Mouse (Mus musculus) MEL (cell line): Measurements from ENCODE around the gene Sec1. TPM values are rescaled to one million over a fixed set of nuclear protein-coding genes. Genes with fewer than 3 reads are reported as not detected.

Experiments used
- DNase-seq: peaks from one replicate; pipeline ENCODE4 v3.0.0; 2011; ENCODE audit warnings: low read depth, low spot score
- H3K27ac ChIP-seq: 2 replicates; pipeline ENCODE4 v1.5.1; 2012; ENCODE audit warnings: low read depth, mild to moderate bottlenecking, control low read depth, low read length, moderate library complexity; ENCODE audit not compliant: control insufficient read depth
- H3K27me3 ChIP-seq, 2 experiments: fragments of 150-350 bp in 1 of 2; sonication (generic) in 1 of 2; 2 replicates each; pipeline ENCODE4 v1.6.1; 2012; ENCODE audit warnings: low read length in 2 of 2, mild to moderate bottlenecking in 2 of 2, improper control_type of control experiment in 1 of 2, moderate library complexity in 1 of 2; ENCODE audit not compliant: insufficient read depth in 2 of 2, control insufficient read depth in 1 of 2
- H3K36me3 ChIP-seq, 2 experiments: 2 replicates each; pipeline ENCODE4 v1.6.1; 2012 to 2014; ENCODE audit warnings: low read length in 2 of 2, improper control_type of control experiment in 1 of 2, inconsistent platforms in 1 of 2, mild to moderate bottlenecking in 1 of 2; ENCODE audit not compliant: insufficient read depth in 2 of 2, control insufficient read depth in 1 of 2
- H3K4me1 ChIP-seq, 2 experiments: fragments of 150-350 bp in 1 of 2; sonication (generic) in 1 of 2; 2 replicates each; pipeline ENCODE4 v1.6.1; 2012; ENCODE audit warnings: low read length in 2 of 2, improper control_type of control experiment in 1 of 2, mild to moderate bottlenecking in 1 of 2; ENCODE audit not compliant: insufficient read depth in 2 of 2, control insufficient read depth in 1 of 2
- H3K4me3 ChIP-seq, 2 experiments: fragments of 150-350 bp in 1 of 2; sonication (generic) in 1 of 2; 2 replicates each; pipeline ENCODE4 v1.5.1; 2012; ENCODE audit warnings: low read depth in 2 of 2, low read length in 2 of 2, mild to moderate bottlenecking in 2 of 2, moderate library complexity in 2 of 2, control low read depth in 1 of 2, improper control_type of control experiment in 1 of 2; ENCODE audit not compliant: control insufficient read depth in 1 of 2, insufficient read depth in 1 of 2
- H3K79me2 ChIP-seq: 2 replicates; pipeline ENCODE4 v1.6.1; 2012; ENCODE audit warnings: mild to moderate bottlenecking, low read length, moderate library complexity; ENCODE audit not compliant: control insufficient read depth, poor library complexity, insufficient read depth
- H3K9ac ChIP-seq: 2 replicates; pipeline ENCODE4 v1.6.1; 2012; ENCODE audit warnings: low read depth, mild to moderate bottlenecking, control low read depth, low read length, moderate library complexity; ENCODE audit not compliant: control insufficient read depth, poor library complexity, severe bottlenecking
- H3K9me3 ChIP-seq: fragments of 150-350 bp; sonication (generic); replicated peaks from 2 replicates; pipeline ENCODE4 v1.6.1; 2012; ENCODE audit warnings: mild to moderate bottlenecking, low read length, improper control_type of control experiment, moderate library complexity; ENCODE audit not compliant: insufficient read depth
- CHD1 ChIP-seq: IDR thresholded peaks from 2 replicates; pipeline ENCODE4 v1.6.1; 2012; ENCODE audit warnings: low read depth, mild to moderate bottlenecking, inconsistent platforms, low read length, improper control_type of control experiment
- ETS1 ChIP-seq: IDR thresholded peaks from 2 replicates; pipeline ENCODE4 v1.6.1; 2012; ENCODE audit warnings: low read depth, mild to moderate bottlenecking, inconsistent platforms, low read length, improper control_type of control experiment, moderate library complexity
- GABPA ChIP-seq: IDR thresholded peaks from 2 replicates; pipeline ENCODE4 v1.6.1; 2012; ENCODE audit warnings: low read depth, mild to moderate bottlenecking, inconsistent platforms, low read length, improper control_type of control experiment, moderate library complexity
- GATA1 ChIP-seq: IDR thresholded peaks from 2 replicates; pipeline ENCODE4 v1.6.1; 2011; ENCODE audit warnings: low read depth, low read length, improper control_type of control experiment
- MAFK ChIP-seq: IDR thresholded peaks from 2 replicates; pipeline ENCODE4 v1.6.1; 2011; ENCODE audit warnings: low read depth, mild to moderate bottlenecking, low read length, improper control_type of control experiment, borderline replicate concordance
- MAX ChIP-seq: IDR thresholded peaks from 2 replicates; pipeline ENCODE4 v1.6.1; 2011; ENCODE audit warnings: low read length, improper control_type of control experiment
- MAZ ChIP-seq: IDR thresholded peaks from 2 replicates; pipeline ENCODE4 v1.6.1; 2012; ENCODE audit warnings: low read depth, mild to moderate bottlenecking, inconsistent platforms, low read length, improper control_type of control experiment
- POLR2A ChIP-seq, 2 experiments: IDR thresholded peaks; 2 replicates each; pipeline ENCODE4 v1.6.1; 2011 to 2012; ENCODE audit warnings: low read length in 2 of 2, mild to moderate bottlenecking in 2 of 2, control low read depth in 1 of 2, improper control_type of control experiment in 1 of 2, low read depth in 1 of 2, moderate library complexity in 1 of 2; ENCODE audit not compliant: control insufficient read depth in 1 of 2, insufficient read depth in 1 of 2, poor library complexity in 1 of 2
- POLR2AphosphoS2 ChIP-seq: IDR thresholded peaks from 2 replicates; pipeline ENCODE4 v1.6.1; 2011; ENCODE audit warnings: low read length, improper control_type of control experiment
- POLR2AphosphoS5 ChIP-seq: IDR thresholded peaks from 2 replicates; pipeline ENCODE4 v1.6.1; 2012; ENCODE audit warnings: low read depth, borderline replicate concordance, mild to moderate bottlenecking, inconsistent platforms, low read length, moderate library complexity, mixed read lengths
- RAD21 ChIP-seq: IDR thresholded peaks from 2 replicates; pipeline ENCODE4 v1.6.1; 2011; ENCODE audit warnings: mild to moderate bottlenecking, low read depth, low read length, improper control_type of control experiment
- TAL1 ChIP-seq: IDR thresholded peaks from 2 replicates; pipeline ENCODE4 v1.6.1; 2012; ENCODE audit warnings: mild to moderate bottlenecking, inconsistent platforms, low read length, moderate library complexity, mixed read lengths
- TBP ChIP-seq: IDR thresholded peaks from 2 replicates; pipeline ENCODE4 v1.8.0; 2011; ENCODE audit warnings: low read depth, low read length, improper control_type of control experiment
- TCF12 ChIP-seq: IDR thresholded peaks from 2 replicates; pipeline ENCODE4 v1.6.1; 2014; ENCODE audit warnings: low read depth, mild to moderate bottlenecking, inconsistent platforms, low read length, improper control_type of control experiment, moderate library complexity
- USF2 ChIP-seq, 2 experiments: IDR thresholded peaks; 2 replicates each; pipeline ENCODE4 v1.6.1; 2011 to 2012; ENCODE audit warnings: improper control_type of control experiment in 2 of 2, low read length in 2 of 2, borderline replicate concordance in 1 of 2, inconsistent platforms in 1 of 2, low read depth in 1 of 2, mild to moderate bottlenecking in 1 of 2; ENCODE audit not compliant: insufficient read depth in 1 of 2
- ZKSCAN1 ChIP-seq: IDR thresholded peaks from 2 replicates; pipeline ENCODE4 v1.6.1; 2012; ENCODE audit warnings: low read depth, mild to moderate bottlenecking, inconsistent platforms, low read length, improper control_type of control experiment, moderate library complexity
- ZMIZ1 ChIP-seq: IDR thresholded peaks from 2 replicates; pipeline ENCODE4 v1.6.1; 2012; ENCODE audit warnings: low read depth, mild to moderate bottlenecking, inconsistent platforms, low read length, improper control_type of control experiment, moderate library complexity
- ZNF384 ChIP-seq: IDR thresholded peaks from 2 replicates; pipeline ENCODE4 v1.6.1; 2012; ENCODE audit warnings: low read depth, mild to moderate bottlenecking, inconsistent platforms, low read length, improper control_type of control experiment
- polyA plus RNA-seq, 2 experiments: library from polyadenylated mRNA; stranded (reverse) in 1 of 2; unstranded in 1 of 2; fragments of >175 nt in 1 of 2; fragments of >200 nt in 1 of 2; gene quantifications; 2 replicates each; pipeline versions ENCODE4 v1.2.1 to v1.2.4; 2012; ENCODE audit warnings: low replicate concordance in 2 of 2, low read depth in 1 of 2; ENCODE audit not compliant: insufficient read length in 2 of 2, insufficient read depth in 1 of 2, missing spikeins in 1 of 2
- total RNA-seq: library from RNA; depleted of rRNA; stranded (reverse); fragments of 300-350 nt; gene quantifications from 2 replicates; pipeline ENCODE4 v1.2.3, GENCODE M21; 2012

Sec1 gene
- total and polyA plus RNA-seq, 3 experiments: not detected

GRCm38 (mm10) chr7:45711316-45712021 lies 17.3 kb upstream of the Sec1 start:
- Histone ChIP-seq H3K4me1 (peaks cover 0 to 17% of the 10 kb centered on the region in 2 experiments; a peak in 2 of 4 replicates), H3K9me3 (no peaks in the 10 kb centered on the region), H3K27ac (no peak overlapping the region), H3K27me3 (no peaks in the 10 kb centered on the region), H3K79me2 (peaks cover 19% of the 10 kb centered on the region), H3K4me3 (no peak overlapping the region), H3K36me3 (peaks cover 0 to 5% of the 10 kb centered on the region in 2 experiments; a peak in 2 of 4 replicates), H3K9ac (no peak overlapping the region)
- no peak for DNase-seq
- TF ChIP-seq CHD1 (no peak), MAFK (no peak), RAD21 (no peak), ZMIZ1 (no peak), ZNF384 (no peak)

GRCm38 (mm10) chr7:45710477-45711191 lies 16.4 kb upstream of the Sec1 start:
- TF ChIP-seq RAD21 (no peak), USF2 (IDR thresholded peaks at IDR 0.05; ENCODE audit: borderline replicate concordance in 1 of 2, insufficient read depth in 1 of 2, low read depth in 1 of 2, low read length in 2 of 2) (no peak), ZKSCAN1 (no peak), MAFK (no peak), POLR2AphosphoS5 (peak; percentile 42; the same call in 1 of the 2 replicates), MAZ (no peak), ETS1 (no peak), POLR2AphosphoS2 (0 out of 2 replicates have a peak, but pooled peaks have one; percentile 15), MAX (no peak), ZNF384 (no peak), GATA1 (no peak), TBP (no peak), ZMIZ1 (0 out of 2 replicates have a peak, but pooled peaks have one; percentile 68), TCF12 (no peak), POLR2A (IDR thresholded peaks at IDR 0.05; ENCODE audit: control insufficient read depth in 1 of 2, insufficient read depth in 1 of 2, low read depth in 1 of 2, low read length in 2 of 2, poor library complexity in 1 of 2) (0 out of 4 replicates have a peak, but pooled peaks of 1 of the 2 experiments have one; percentile 9), TAL1 (no peak), GABPA (no peak)
- Histone ChIP-seq H3K4me3 (no peak overlapping the region), H3K9me3 (no peaks in the 10 kb centered on the region), H3K79me2 (peaks cover 15% of the 10 kb centered on the region), H3K27me3 (no peaks in the 10 kb centered on the region), H3K4me1 (peaks cover 0 to 15% of the 10 kb centered on the region in 2 experiments; a peak in 2 of 4 replicates), H3K36me3 (peaks cover 0 to 5% of the 10 kb centered on the region in 2 experiments; a peak in 2 of 4 replicates), H3K9ac (no peak overlapping the region), H3K27ac (no peak overlapping the region)
- DNase-seq: no peak
